9 mouse cellular contexts compared by ENCODE assay signal in the genomic region with DNA sequence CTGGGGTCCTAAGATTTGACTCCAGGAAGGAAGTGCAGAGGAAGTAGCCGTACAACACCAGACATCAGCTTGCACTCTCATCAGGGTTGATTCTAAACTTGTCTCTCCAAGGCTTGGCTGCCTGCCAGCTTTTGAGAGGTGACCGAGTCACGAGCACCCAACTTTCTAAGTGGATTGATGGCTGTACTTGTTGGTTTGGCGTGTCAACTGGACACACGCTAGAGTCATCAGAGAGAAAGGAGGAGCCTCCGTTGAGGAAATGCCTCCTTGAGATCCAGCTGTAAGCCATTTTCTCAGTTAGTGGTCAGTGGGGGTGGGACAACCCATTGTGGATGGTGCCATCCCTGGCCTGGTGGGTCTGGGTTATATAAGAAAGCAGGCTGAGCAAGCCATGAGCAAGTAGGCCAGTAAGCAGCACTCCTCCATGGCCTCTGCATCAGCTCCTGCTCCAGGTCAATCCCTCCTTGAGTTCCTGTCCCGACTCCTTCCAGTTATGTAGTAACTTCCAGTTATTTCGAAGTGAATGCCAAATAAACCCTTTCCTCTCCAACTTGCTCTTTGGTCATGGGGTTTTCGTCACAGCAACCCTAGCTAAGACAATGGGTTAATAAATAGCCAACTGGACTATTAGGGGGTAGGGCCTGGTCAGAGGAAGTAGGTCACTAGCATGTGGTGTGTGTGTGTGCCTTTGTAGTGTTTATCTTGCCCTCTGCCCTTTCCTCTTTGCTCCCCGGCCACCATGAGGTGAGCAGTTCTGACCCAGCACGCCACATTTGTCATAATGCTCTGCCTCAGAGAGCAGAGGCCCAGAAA. TPM values are rescaled to one million over a fixed set of nuclear protein-coding genes. Genes with fewer than 3 reads are reported as not detected.
A peak's percentile ranks its signal among the peaks of the same experiment; 100 is the strongest.
DNase-seq lines count a peak whose midpoint lies in the region; ATAC-seq and TF ChIP-seq lines count a peak whose summit lies in the region.
"Had no signal": no experiment of that assay in that cellular context is flagged by ENCODE, and none has a peak within 500 bp of the region (broad histone marks: within the 10 kb centered on the region; RNA-seq: fewer than 3 reads in every experiment).

No protein-coding gene starts in this region.

- H3K4me2 ChIP-seq in forebrain, embryonic 14.5 days (ENCODE audit: low read length) = no peak overlapping the region
- H3K4me2 ChIP-seq in liver, postnatal 0 days (ENCODE audit: low read depth, low read length) = no peak overlapping the region

- H3K27ac ChIP-seq in forebrain, embryonic 14.5 days (ENCODE audit: low read depth, low read length) = no peak overlapping the region
- H3K27ac ChIP-seq in forebrain, embryonic 10.5 days = no peak overlapping the region
- peak overlapping the region; percentile 83 for H3K27ac ChIP-seq in liver, postnatal 0 days (ENCODE audit: low read depth)

- H3K9ac ChIP-seq in forebrain, embryonic 14.5 days (ENCODE audit: low read length) = no peak overlapping the region
- H3K9ac ChIP-seq in liver, postnatal 0 days (replicated peaks) = no peak overlapping the region

- H3K27me3 ChIP-seq in forebrain, embryonic 14.5 days (replicated peaks; ENCODE audit: control insufficient read depth, insufficient read depth, low read length) = no peaks in the 10 kb centered on the region
- no peaks in the 10 kb centered on the region for H3K27me3 ChIP-seq in forebrain, embryonic 10.5 days (ENCODE audit: poor library complexity, severe bottlenecking)
- no peaks in the 10 kb centered on the region for H3K27me3 ChIP-seq in liver, postnatal 0 days (ENCODE audit: insufficient read depth, low read length)

- peak; percentile 68 for TF ChIP-seq EP300 in liver, postnatal 0 days (IDR thresholded peaks at IDR 0.05; ENCODE audit: low read depth)

- no peak for ATAC-seq in forebrain, embryonic 14.5 days
- peak; percentile 96 for ATAC-seq in liver, postnatal 0 days
- ATAC-seq: CD4-positive, CD25-positive, alpha-beta regulatory T cell, adult 4 months had no signal

- no peaks in the 10 kb centered on the region for H3K4me1 ChIP-seq in forebrain, embryonic 14.5 days (ENCODE audit: control insufficient read depth, insufficient read depth, low read length)
- H3K4me1 ChIP-seq in forebrain, embryonic 10.5 days = no peaks in the 10 kb centered on the region
- peaks cover 35% of the 10 kb centered on the region for H3K4me1 ChIP-seq in liver, postnatal 0 days (ENCODE audit: insufficient read depth)

- peak; percentile 31 for DNase-seq in forebrain, embryonic 14.5 days (ENCODE audit: low spot score)
- no peak for DNase-seq in forebrain, embryonic 10.5 days (ENCODE audit: extremely low spot score, low spot score)
- peak; percentile 54 for DNase-seq in adrenal gland, postnatal 25 days
- DNase-seq in kidney, adult 11 months = peak; percentile 76
- peak; percentile 58 for DNase-seq in liver, postnatal 0 days
- DNase-seq in neural tube, embryonic 10.5 days (ENCODE audit: extremely low spot score, low spot score) = no peak
- no peak for DNase-seq in cerebellum, adult 9-10 months
- DNase-seq in frontal cortex, postnatal 10 days (ENCODE audit: low spot score in 2 of 2) = no peak

- H3K9me3 ChIP-seq in forebrain, embryonic 14.5 days (replicated peaks; ENCODE audit: control insufficient read depth, low read length) = no peaks in the 10 kb centered on the region
- no peaks in the 10 kb centered on the region for H3K9me3 ChIP-seq in forebrain, embryonic 10.5 days
- no peaks in the 10 kb centered on the region for H3K9me3 ChIP-seq in liver, postnatal 0 days (ENCODE audit: low read length)

- 85% methylated on average over 11 of the region's 11 CpGs for WGBS in forebrain, embryonic 14.5 days
- 87% methylated on average over 11 of the region's 11 CpGs for WGBS in forebrain, embryonic 10.5 days
- WGBS in liver, postnatal 0 days (ENCODE audit: insufficient replicate concordance) = 36% methylated on average over 11 of the region's 11 CpGs

- TF ChIP-seq CTCF in liver, postnatal 0 days (IDR thresholded peaks at IDR 0.05; ENCODE audit: low read depth) = no peak

- no peaks in the 10 kb centered on the region for H3K36me3 ChIP-seq in forebrain, embryonic 14.5 days (ENCODE audit: control insufficient read depth, insufficient read depth, low read length)
- H3K36me3 ChIP-seq in forebrain, embryonic 10.5 days (replicated peaks) = no peaks in the 10 kb centered on the region
- H3K36me3 ChIP-seq in liver, postnatal 0 days (replicated peaks; ENCODE audit: insufficient read depth, low read length) = no peaks in the 10 kb centered on the region

- H3K4me3 ChIP-seq in forebrain, embryonic 14.5 days (ENCODE audit: low read depth, low read length) = no peak overlapping the region
- no peak overlapping the region for H3K4me3 ChIP-seq in forebrain, embryonic 10.5 days
- H3K4me3 ChIP-seq in liver, postnatal 0 days (ENCODE audit: low read depth, low read length) = no peak overlapping the region

RNA-seq across cellular contexts. Expression of a gene that starts 21.1 kb away (rescaled TPM):
- polyA plus RNA-seq in forebrain, embryonic 14.5 days (2014; fragmentation: Nextera tagmentation; extraction: Ambion mirVana) = 77.8 and 85.5 TPM in 2 replicates
- 35.3 and 38.2 TPM in 2 replicates for polyA plus RNA-seq in forebrain, embryonic 10.5 days (2016; fragmentation: Nextera tagmentation; extraction: Ambion mirVana)
- total RNA-seq in adrenal gland, postnatal 25 days (2021) = 113 and 128 TPM in 2 replicates
- polyA plus RNA-seq in liver, postnatal 0 days (2015; fragmentation: Nextera tagmentation; extraction: Ambion mirVana) = 243 and 249 TPM in 2 replicates

RNA-seq across cellular contexts. Expression of a gene that starts 30.9 kb away (rescaled TPM):
- polyA plus RNA-seq in forebrain, embryonic 14.5 days (2014; fragmentation: Nextera tagmentation; extraction: Ambion mirVana) = 8.7 and 8.8 TPM in 2 replicates
- 4.1 and 5.9 TPM in 2 replicates for polyA plus RNA-seq in forebrain, embryonic 10.5 days (2016; fragmentation: Nextera tagmentation; extraction: Ambion mirVana)
- 5.8 and 6.9 TPM in 2 replicates for total RNA-seq in adrenal gland, postnatal 25 days (2021)
- polyA plus RNA-seq in liver, postnatal 0 days (2015; fragmentation: Nextera tagmentation; extraction: Ambion mirVana) = 13.4 and 14.8 TPM in 2 replicates
- polyA plus RNA-seq: CD4-positive, CD25-positive, alpha-beta regulatory T cell, adult 4 months had no signal

Comparison
In these comparisons a context has a peak if more than half of its experiments do, and no peak if none do; other contexts are left out.
1. DNase-seq: peak in forebrain, embryonic 14.5 days (single experiment), adrenal gland, postnatal 25 days (single experiment), kidney, adult 11 months (single experiment) and liver, postnatal 0 days (single experiment); none in forebrain, embryonic 10.5 days (single experiment), neural tube, embryonic 10.5 days (single experiment), cerebellum, adult 9-10 months (single experiment) and frontal cortex, postnatal 10 days (0 of 2).